Mouse (Mus musculus) liver, embryonic 14.5 days (tissue): Measurements from ENCODE around the gene Pgam2. TPM values are rescaled to one million over a fixed set of nuclear protein-coding genes. Genes with fewer than 3 reads are reported as not detected.
A peak's percentile ranks its signal among the peaks of the same experiment; 100 is the strongest.

Source experiments
- ATAC-seq: fragments of 200-750 bp; cut with Nextera tagmentation; 2 replicates; pipeline ENCODE4 v1.8.0; 2017; ENCODE audit warnings: moderate number of reproducible peaks, mild to moderate bottlenecking, moderate library complexity; ENCODE audit not compliant: insufficient read depth
- DNase-seq, 3 experiments: peaks; one replicate each; pipeline ENCODE4 v3.0.0-alpha.2; 2012 to 2013; ENCODE audit warnings: low read depth in 3 of 3, low spot score in 3 of 3
- H3K27ac ChIP-seq: fragments of 300-500 bp; sonication (generic); 2 replicates; pipeline ENCODE4 v1.5.1; 2014; ENCODE audit warnings: moderate library complexity, mild to moderate bottlenecking, control low read depth, inconsistent platforms
- H3K27me3 ChIP-seq: fragments of 300-500 bp; sonication (generic); 2 replicates; pipeline ENCODE4 v1.6.1; 2014; ENCODE audit warnings: mild to moderate bottlenecking, low read length, moderate library complexity; ENCODE audit not compliant: control insufficient read depth, insufficient read depth
- H3K36me3 ChIP-seq: fragments of 300-500 bp; sonication (generic); replicated peaks from 2 replicates; pipeline ENCODE4 v1.6.1; 2014; ENCODE audit warnings: low read depth; ENCODE audit not compliant: control insufficient read depth, insufficient read depth
- H3K4me1 ChIP-seq, 2 experiments: fragments of 200-500 bp in 1 of 2; fragments of 300-500 bp in 1 of 2; sonication (generic) in 1 of 2; replicated peaks; 2 replicates each; pipeline ENCODE4 v1.6.1; 2012 to 2014; ENCODE audit warnings: antibody characterized with exemption in 1 of 2, inconsistent platforms in 1 of 2, low read length in 1 of 2; ENCODE audit not compliant: control insufficient read depth in 2 of 2, insufficient read depth in 2 of 2
- H3K4me2 ChIP-seq: fragments of 300-500 bp; sonication (generic); 2 replicates; pipeline ENCODE4 v1.6.1; 2014; ENCODE audit warnings: low read depth, mild to moderate bottlenecking, control low read depth, moderate library complexity
- H3K4me3 ChIP-seq, 2 experiments: fragments of 200-500 bp in 1 of 2; fragments of 300-500 bp in 1 of 2; sonication (generic) in 1 of 2; 2 replicates each; pipeline ENCODE4 v1.5.1; 2012 to 2014; ENCODE audit warnings: low read depth in 2 of 2, low read length in 2 of 2, mild to moderate bottlenecking in 2 of 2, control low read depth in 1 of 2, inconsistent platforms in 1 of 2, moderate library complexity in 1 of 2; ENCODE audit not compliant: insufficient read depth in 1 of 2
- H3K9ac ChIP-seq: fragments of 300-500 bp; sonication (generic); replicated peaks from 2 replicates; pipeline ENCODE4 v1.6.1; 2014; ENCODE audit warnings: mild to moderate bottlenecking, control low read depth, moderate library complexity
- H3K9me3 ChIP-seq: fragments of 300-500 bp; sonication (generic); 2 replicates; pipeline ENCODE4 v1.6.1; 2016; ENCODE audit warnings: low read length, mixed read lengths; ENCODE audit not compliant: control insufficient read depth
- CTCF ChIP-seq: IDR thresholded peaks from 2 replicates; pipeline ENCODE4 v1.5.1; 2016; ENCODE audit warnings: antibody characterized with exemption, low read depth, control low read depth
- EP300 ChIP-seq: IDR thresholded peaks from 2 replicates; pipeline ENCODE4 v1.6.1; 2016; ENCODE audit warnings: antibody characterized with exemption, low read depth
- WGBS: fragments of 180-500 bp; shearing (Covaris S2); extraction: QIAGEN DNeasy Blood & Tissue Kit; methylation state at CpG from one replicate; pipeline ENCODE4 v1.1.7; 2014; ENCODE audit not compliant: insufficient replicate concordance; 5-methylcytosine and 5-hydroxymethylcytosine counted together
- polyA plus RNA-seq, 2 experiments: library from polyadenylated mRNA; depleted of rRNA in 1 of 2; stranded (reverse) in 1 of 2; unstranded in 1 of 2; fragments of >200 nt; fragmentation: Nextera tagmentation in 1 of 2; extraction: Ambion mirVana in 1 of 2; gene quantifications; 2 replicates each; pipeline versions ENCODE4 v1.2.1 to v1.2.3; 2012 to 2014

The Pgam2 gene
- polyA plus RNA-seq, 2 experiments = 0.36 to 1.2 TPM

DNA sequence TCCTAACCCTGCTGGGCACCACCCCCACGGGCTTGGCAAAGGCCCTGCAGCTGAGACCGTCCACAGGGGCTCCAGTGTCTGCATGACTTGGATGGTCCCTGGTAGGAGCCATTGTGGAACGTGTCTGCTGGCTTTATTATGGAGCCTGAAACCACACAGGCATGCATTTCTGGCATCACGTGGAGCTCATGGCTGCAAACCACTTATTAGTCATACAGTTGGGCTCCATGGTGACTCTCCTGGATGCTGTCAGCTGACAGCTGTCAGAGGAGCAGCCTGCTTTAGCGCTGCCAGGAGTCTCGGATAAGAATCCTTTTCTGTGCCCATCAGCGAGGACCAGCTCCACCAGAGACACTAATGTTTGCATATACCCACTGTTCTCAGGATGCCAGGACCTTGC is 7.8 kb downstream of the Pgam2 start:
- no peaks in the 10 kb centered on the region for H3K9me3 ChIP-seq
- TF ChIP-seq CTCF (no peak), EP300 (no peak)
- DNase-seq = no peak
- no peaks in the 10 kb centered on the region for H3K27me3 ChIP-seq
- no peak for ATAC-seq
- H3K9ac ChIP-seq = no peak overlapping the region
- H3K27ac ChIP-seq = no peak overlapping the region
- no peak overlapping the region for H3K4me3 ChIP-seq
- peaks cover 39% of the 10 kb centered on the region for H3K36me3 ChIP-seq
- no peak overlapping the region for H3K4me2 ChIP-seq
- WGBS = 75% methylated on average over 7 of the region's 7 CpGs
- H3K4me1 ChIP-seq = no peaks in the 10 kb centered on the region

DNA sequence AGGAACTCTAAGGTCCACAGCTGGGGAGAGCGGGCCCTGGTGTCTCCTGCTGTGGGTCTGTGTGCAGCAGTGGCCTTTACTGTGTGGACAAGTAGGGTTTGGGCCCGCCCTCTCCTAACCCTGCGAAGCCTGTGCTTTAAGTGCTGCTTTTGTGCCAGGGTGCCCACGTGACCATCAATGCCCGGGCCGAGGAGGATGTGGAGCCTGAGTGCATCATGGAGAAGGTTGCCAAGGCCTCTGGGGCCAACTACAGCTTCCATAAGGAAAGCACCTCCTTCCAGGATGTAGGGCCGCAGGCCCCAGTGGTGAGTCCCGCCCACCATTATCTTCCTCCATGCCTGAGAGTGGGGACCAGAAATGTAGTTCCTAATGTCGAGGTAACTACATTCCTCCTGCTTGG is 8.2 kb downstream of the Pgam2 start:
- no peak overlapping the region for H3K9ac ChIP-seq
- DNase-seq (no peak), ATAC-seq (no peak)
- no peaks in the 10 kb centered on the region for H3K27me3 ChIP-seq
- WGBS = 78% methylated on average over 9 of the region's 9 CpGs
- H3K27ac ChIP-seq = no peak overlapping the region
- no peak overlapping the region for H3K4me3 ChIP-seq
- no peaks in the 10 kb centered on the region for H3K4me1 ChIP-seq
- TF ChIP-seq EP300 = no peak
- no peak overlapping the region for H3K4me2 ChIP-seq
- no peaks in the 10 kb centered on the region for H3K9me3 ChIP-seq
- H3K36me3 ChIP-seq = peaks cover 39% of the 10 kb centered on the region

DNA sequence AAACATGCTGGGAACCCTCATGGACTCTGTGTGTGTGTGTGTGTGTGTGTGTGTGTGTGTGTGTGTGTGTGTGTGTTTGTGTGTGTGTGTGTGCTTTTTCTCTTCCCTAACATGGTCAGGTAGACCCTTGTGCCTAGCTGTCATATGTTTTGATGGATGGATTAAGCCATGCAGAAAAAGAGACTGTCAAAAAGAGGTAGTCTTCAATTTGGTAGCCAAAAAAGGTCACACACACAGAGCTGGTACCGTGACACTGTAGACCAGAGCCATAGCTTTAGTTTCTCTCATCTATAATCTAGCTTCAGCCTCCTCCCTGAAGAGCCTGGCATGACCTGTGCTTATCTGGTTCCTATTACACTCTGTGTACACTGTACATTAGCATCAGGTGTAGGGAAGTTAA is 13.1 kb downstream of the Pgam2 start:
- 100% methylated on average over 1 of the region's 1 CpGs for WGBS
- ATAC-seq (no peak), DNase-seq (no peak)
- TF ChIP-seq EP300 (no peak), CTCF (no peak)
- no peak overlapping the region for H3K4me3 ChIP-seq
- no peak overlapping the region for H3K27ac ChIP-seq
- H3K9ac ChIP-seq = no peak overlapping the region
- H3K27me3 ChIP-seq = no peaks in the 10 kb centered on the region
- H3K4me1 ChIP-seq = peaks cover 17 to 22% of the 10 kb centered on the region in 2 experiments
- no peaks in the 10 kb centered on the region for H3K9me3 ChIP-seq
- no peak overlapping the region for H3K4me2 ChIP-seq
- H3K36me3 ChIP-seq = peaks cover 17% of the 10 kb centered on the region

DNA sequence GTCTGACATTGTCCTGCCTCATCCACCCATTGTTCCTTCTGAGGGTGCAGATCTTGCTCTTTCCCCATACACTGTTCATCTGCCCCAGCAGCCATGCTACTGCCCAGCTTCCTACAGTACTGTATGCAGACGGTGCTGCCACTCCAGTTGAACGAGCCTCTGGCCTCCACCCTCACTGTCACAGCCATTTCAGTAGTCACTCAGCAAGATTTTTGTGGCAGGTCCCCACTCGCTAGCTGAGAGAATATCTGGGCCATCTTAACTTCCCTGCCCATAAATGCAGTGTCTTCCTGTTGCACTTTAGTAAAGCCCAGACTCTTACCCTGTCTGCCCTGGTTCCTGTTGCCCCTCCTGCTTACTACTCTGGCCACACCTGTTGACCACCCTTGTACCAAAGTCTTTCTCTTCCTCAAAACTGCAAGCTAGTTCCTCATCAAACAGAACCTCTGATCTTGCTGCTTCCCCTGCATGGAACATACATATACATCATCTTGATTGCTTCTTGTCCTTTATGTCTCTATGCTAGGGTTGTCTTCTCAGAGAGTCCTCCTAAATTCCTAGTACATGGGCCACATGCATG is 13.7 kb downstream of the Pgam2 start:
- peak overlapping the region; percentile 99 for H3K4me2 ChIP-seq
- ATAC-seq = no peak
- H3K27me3 ChIP-seq = no peaks in the 10 kb centered on the region
- H3K9me3 ChIP-seq = no peaks in the 10 kb centered on the region
- peak overlapping the region; percentile 97 for H3K27ac ChIP-seq
- peaks cover 17 to 22% of the 10 kb centered on the region in 2 experiments for H3K4me1 ChIP-seq
- 33% methylated on average over 3 of the region's 3 CpGs for WGBS
- no peak for TF ChIP-seq CTCF
- TF ChIP-seq EP300 = no peak
- peak overlapping the region; percentile 96 for H3K9ac ChIP-seq
- peaks cover 11% of the 10 kb centered on the region for H3K36me3 ChIP-seq
- peak overlapping the region; percentile 75 to 82 for H3K4me3 ChIP-seq
- no peak for DNase-seq

DNA sequence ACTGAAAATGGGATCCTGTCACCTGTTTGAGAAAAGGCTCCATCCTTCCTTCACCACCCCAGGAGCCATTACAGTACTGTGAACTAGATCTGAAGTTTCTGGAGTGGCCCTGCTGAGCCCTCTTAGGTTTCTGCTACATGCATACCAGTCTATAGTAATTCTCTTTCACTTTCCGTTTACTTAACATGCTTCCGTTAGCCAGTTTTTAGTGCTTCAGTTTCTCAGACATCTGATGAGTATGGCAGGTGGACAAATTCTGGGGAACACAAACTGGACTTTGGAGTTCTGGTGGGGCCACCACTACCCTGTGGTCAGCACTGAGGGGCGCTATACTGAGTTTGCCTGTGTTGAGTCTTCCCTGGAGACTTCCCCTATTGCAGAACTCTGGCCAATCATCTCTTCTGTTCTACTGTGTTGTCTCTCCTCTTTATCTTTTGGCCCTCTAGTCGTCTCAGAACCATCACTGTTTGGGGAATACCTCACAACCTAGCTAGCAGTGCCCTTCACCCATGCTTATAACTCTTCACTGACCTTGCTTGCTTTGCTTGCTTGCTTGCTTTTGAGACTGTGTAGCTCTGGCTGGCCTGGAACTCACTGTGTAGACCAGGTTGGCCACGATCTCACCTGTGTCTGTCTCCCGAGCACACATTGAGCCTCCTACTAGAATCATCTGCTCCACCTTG is 14.3 kb downstream of the Pgam2 start:
- no peak for ATAC-seq
- no peaks in the 10 kb centered on the region for H3K9me3 ChIP-seq
- H3K4me1 ChIP-seq = peaks cover 17 to 22% of the 10 kb centered on the region in 2 experiments
- WGBS = 31% methylated on average over 6 of the region's 6 CpGs
- H3K36me3 ChIP-seq = peaks cover 9% of the 10 kb centered on the region
- peak overlapping the region; percentile 75 to 82 for H3K4me3 ChIP-seq
- peak overlapping the region; percentile 96 for H3K9ac ChIP-seq
- H3K27ac ChIP-seq = peak overlapping the region; percentile 97
- H3K27me3 ChIP-seq = no peaks in the 10 kb centered on the region
- DNase-seq = peak in 1 of 3 experiments; percentile 49
- no peak for TF ChIP-seq EP300
- peak; percentile 53 for TF ChIP-seq CTCF
- peak overlapping the region; percentile 99 for H3K4me2 ChIP-seq
